In genomic region chr9:24994491-24994890, GRCm38 (mm10) we compare ENCODE assay signal across 31 mouse cellular contexts.
DNase-seq lines count a peak whose midpoint lies in the region; ATAC-seq and TF ChIP-seq lines count a peak whose summit lies in the region.
"Had no signal": no experiment of that assay in that cellular context is flagged by ENCODE, and none has a peak within 500 bp of the region (broad histone marks: within the 10 kb centered on the region; RNA-seq: fewer than 3 reads in every experiment).

No protein-coding gene starts in this region.

- H3K4me2 ChIP-seq in heart, embryonic 11.5 days: no peak overlapping the region
- no peak overlapping the region for H3K4me2 ChIP-seq in lung, postnatal 0 days (replicated peaks; ENCODE audit: low read depth, low read length)
- H3K4me2 ChIP-seq in embryonic facial prominence, embryonic 11.5 days (ENCODE audit: low read depth, low read length): no peak overlapping the region
- H3K4me2 ChIP-seq: embryonic facial prominence, embryonic 13.5 days; forebrain, embryonic 12.5 days; hindbrain, embryonic 14.5 days; midbrain, embryonic 13.5 days had no signal

- no peaks in the 10 kb centered on the region for H3K27me3 ChIP-seq in heart, embryonic 11.5 days (ENCODE audit: control insufficient read depth, insufficient read depth, low read length)
- H3K27me3 ChIP-seq in lung, postnatal 0 days (replicated peaks; ENCODE audit: insufficient read depth, low read length): no peaks in the 10 kb centered on the region
- H3K27me3 ChIP-seq in embryonic facial prominence, embryonic 11.5 days (ENCODE audit: control insufficient read depth, insufficient read depth, low read length): no peaks in the 10 kb centered on the region
- H3K27me3 ChIP-seq: CH12.LX; embryonic facial prominence, embryonic 13.5 days; forebrain, embryonic 12.5 days; midbrain, embryonic 13.5 days; Patski had no signal

- H3K4me1 ChIP-seq in heart, embryonic 11.5 days (ENCODE audit: control insufficient read depth, insufficient read depth, low read length): no peaks in the 10 kb centered on the region
- H3K4me1 ChIP-seq in lung, postnatal 0 days (ENCODE audit: insufficient read depth, low read depth, low read length): no peaks in the 10 kb centered on the region
- H3K4me1 ChIP-seq in embryonic facial prominence, embryonic 11.5 days (ENCODE audit: control insufficient read depth, insufficient read depth, low read length): no peaks in the 10 kb centered on the region
- H3K4me1 ChIP-seq: embryonic facial prominence, embryonic 13.5 days; forebrain, embryonic 12.5 days; megakaryocyte, embryonic 14.5 days; midbrain, embryonic 13.5 days had no signal

- 28% methylated on average over 7 of the region's 7 CpGs for WGBS in heart, embryonic 11.5 days (ENCODE audit: insufficient replicate concordance)
- WGBS in lung, postnatal 0 days: 19% methylated on average over 7 of the region's 7 CpGs
- WGBS in embryonic facial prominence, embryonic 11.5 days: 23% methylated on average over 7 of the region's 7 CpGs

- TF ChIP-seq CTCF in lung, postnatal 0 days (IDR thresholded peaks at IDR 0.05): no peak

- ATAC-seq in heart, embryonic 11.5 days (replicated peaks; ENCODE audit: insufficient number of reproducible peaks, low FRiP score, low TSS enrichment): no peak
- ATAC-seq in lung, postnatal 0 days: no peak
- ATAC-seq in embryonic facial prominence, embryonic 11.5 days (replicated peaks; ENCODE audit: insufficient number of reproducible peaks, low FRiP score, low TSS enrichment, low read depth): no peak
- ATAC-seq: forebrain, postnatal 0 days; intestine, postnatal 0 days; midbrain, embryonic 13.5 days; Patski had no signal

- no peak overlapping the region for H3K9ac ChIP-seq in heart, embryonic 11.5 days (ENCODE audit: low read depth, low read length)
- H3K9ac ChIP-seq in lung, postnatal 0 days (replicated peaks; ENCODE audit: low read depth): no peak overlapping the region
- H3K9ac ChIP-seq in embryonic facial prominence, embryonic 11.5 days (replicated peaks; ENCODE audit: low read length): no peak overlapping the region
- H3K9ac ChIP-seq: embryonic facial prominence, embryonic 13.5 days; forebrain, embryonic 12.5 days; forebrain, postnatal 0 days; hindbrain, embryonic 14.5 days; liver, embryonic 14.5 days; midbrain, embryonic 13.5 days had no signal

- no peak overlapping the region for H3K4me3 ChIP-seq in heart, embryonic 11.5 days (ENCODE audit: low read depth, low read length)
- H3K4me3 ChIP-seq in lung, postnatal 0 days (ENCODE audit: low read depth, low read length): no peak overlapping the region
- H3K4me3 ChIP-seq in embryonic facial prominence, embryonic 11.5 days (ENCODE audit: low read depth, low read length): no peak overlapping the region
- H3K4me3 ChIP-seq: embryonic facial prominence, embryonic 13.5 days; forebrain, embryonic 12.5 days; heart, embryonic 10.5 days; layer of hippocampus, adult 2 months; megakaryocyte, embryonic 14.5 days; midbrain, embryonic 13.5 days had no signal

- H3K9me3 ChIP-seq in heart, embryonic 11.5 days (replicated peaks; ENCODE audit: control insufficient read depth, low read length): no peaks in the 10 kb centered on the region
- no peaks in the 10 kb centered on the region for H3K9me3 ChIP-seq in lung, postnatal 0 days (ENCODE audit: low read length)
- no peaks in the 10 kb centered on the region for H3K9me3 ChIP-seq in embryonic facial prominence, embryonic 11.5 days (replicated peaks; ENCODE audit: control insufficient read depth, low read length)
- H3K9me3 ChIP-seq: embryonic facial prominence, embryonic 13.5 days; forebrain, embryonic 12.5 days; heart, embryonic 10.5 days; megakaryocyte, embryonic 14.5 days; midbrain, embryonic 13.5 days had no signal

- no peaks in the 10 kb centered on the region for H3K36me3 ChIP-seq in heart, embryonic 11.5 days (ENCODE audit: control insufficient read depth, insufficient read depth, low read length)
- H3K36me3 ChIP-seq in lung, postnatal 0 days (ENCODE audit: insufficient read depth, low read length): no peaks in the 10 kb centered on the region
- H3K36me3 ChIP-seq in embryonic facial prominence, embryonic 11.5 days (replicated peaks; ENCODE audit: control insufficient read depth, insufficient read depth, low read depth, low read length): no peaks in the 10 kb centered on the region
- H3K36me3 ChIP-seq: embryonic facial prominence, embryonic 13.5 days; forebrain, embryonic 12.5 days; heart, embryonic 10.5 days; midbrain, embryonic 13.5 days had no signal

- intact Hi-C loops in left cerebral cortex, postnatal 36 days (cut with DNase I): no loop called here

- no peak overlapping the region for H3K27ac ChIP-seq in heart, embryonic 11.5 days (ENCODE audit: low read depth, low read length)
- H3K27ac ChIP-seq in lung, postnatal 0 days (ENCODE audit: low read length): no peak overlapping the region
- no peak overlapping the region for H3K27ac ChIP-seq in embryonic facial prominence, embryonic 11.5 days (replicated peaks; ENCODE audit: low read depth, low read length)
- H3K27ac ChIP-seq: embryonic facial prominence, embryonic 13.5 days; forebrain, embryonic 12.5 days; heart, embryonic 10.5 days; hindbrain, embryonic 14.5 days; layer of hippocampus, adult 2 months; liver, embryonic 14.5 days; midbrain, embryonic 13.5 days had no signal

- DNase-seq in heart, adult 11 months: peak; percentile 93
- DNase-seq in lung, postnatal 0 days (ENCODE audit: low spot score): peak; percentile 5
- DNase-seq in lung, postnatal 14 days: no peak
- DNase-seq in embryonic facial prominence, embryonic 11.5 days (ENCODE audit: low spot score): peak; percentile 16
- DNase-seq in adrenal gland, postnatal 36 days: no peak
- no peak for DNase-seq in spleen, postnatal 14 days (ENCODE audit: low spot score in 2 of 2)
- no peak for DNase-seq in left cerebral cortex, postnatal 36 days (ENCODE audit: low spot score in 2 of 2)
- DNase-seq: adrenal gland, postnatal 10 days; cerebellum, adult 11 months; cerebellum, adult 9-10 months; cerebellum, postnatal 36 days; forebrain, postnatal 0 days; kidney, postnatal 14 days; left cerebral cortex, postnatal 4 days; lung, adult 2 months; lung, postnatal 36 days; right cerebral cortex, postnatal 14 days; thymus, adult 18-20 months; thymus, postnatal 4 days had no signal

- TF ChIP-seq EP300 in lung, postnatal 0 days (IDR thresholded peaks at IDR 0.05): no peak

Comparison
In these comparisons a context has a peak if more than half of its experiments do, and no peak if none do; other contexts are left out.
1. DNase-seq: peak in heart, adult 11 months (single experiment), lung, postnatal 0 days (single experiment) and embryonic facial prominence, embryonic 11.5 days (single experiment); none in lung, postnatal 14 days (single experiment), adrenal gland, postnatal 36 days (0 of 2), spleen, postnatal 14 days (0 of 2) and left cerebral cortex, postnatal 36 days (0 of 2).